ENCODE assay signal across 8 mouse cellular contexts in the genomic region with DNA sequence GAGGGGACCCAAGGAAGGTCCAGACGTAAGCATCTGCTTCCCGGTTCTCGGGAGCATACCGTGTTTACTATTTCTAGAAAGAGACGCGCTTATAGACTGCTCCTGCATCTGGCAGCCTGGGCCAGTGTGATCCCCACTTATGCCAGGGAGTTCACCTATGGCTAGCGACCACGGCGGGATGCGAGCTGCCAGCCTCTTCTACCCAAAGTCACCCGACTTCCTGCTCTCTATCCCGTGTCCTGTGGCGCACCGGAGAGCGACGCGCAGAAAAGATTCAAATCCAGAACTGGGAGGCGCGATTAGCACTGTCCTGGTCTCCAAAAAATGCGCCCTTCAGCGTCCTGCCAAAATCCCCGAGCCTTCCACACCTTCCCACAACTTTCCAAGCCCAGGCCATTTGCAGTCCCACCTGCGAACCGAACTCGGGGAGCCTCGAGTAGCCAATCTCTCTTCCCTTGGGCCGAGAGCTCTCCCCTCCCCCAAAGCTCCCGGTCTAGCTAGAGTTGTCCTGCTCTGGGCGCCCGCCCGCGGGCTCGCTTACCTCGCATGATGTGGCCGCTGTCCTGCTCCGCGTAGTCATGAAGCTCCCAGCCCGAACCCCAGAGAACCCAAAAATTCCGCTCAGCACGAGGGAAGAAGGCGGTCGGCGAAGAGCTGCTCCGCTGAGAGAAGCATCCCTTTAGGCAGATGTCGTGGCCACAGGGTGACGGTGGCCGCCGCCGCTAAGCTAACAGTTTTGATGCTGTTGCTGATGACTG. TPM values are rescaled to one million over a fixed set of nuclear protein-coding genes. Genes with fewer than 3 reads are reported as not detected.
DNase-seq lines count a peak whose midpoint lies in the region; ATAC-seq and TF ChIP-seq lines count a peak whose summit lies in the region.

No protein-coding gene starts in this region.

- H3K79me2 ChIP-seq in myocyte (ENCODE audit: control insufficient read depth, insufficient read depth), result no peaks in the 10 kb centered on the region

- H3K9ac ChIP-seq in intestine, postnatal 0 days (ENCODE audit: low read depth, low read length), result 0 out of 2 replicates have a peak overlapping the region, but pooled peaks have one; percentile 17
- H3K9ac ChIP-seq in limb, embryonic 14.5 days (ENCODE audit: low read depth, low read length, severe bottlenecking), result peak overlapping the region; percentile 44

- H3ac ChIP-seq in myocyte (ENCODE audit: control insufficient read depth, insufficient read length), result no peak overlapping the region

- no peaks in the 10 kb centered on the region for H3K36me3 ChIP-seq in intestine, postnatal 0 days (ENCODE audit: control insufficient read depth, insufficient read depth)
- H3K36me3 ChIP-seq in limb, embryonic 14.5 days (ENCODE audit: control insufficient read depth, insufficient read depth, low read length), result no peaks in the 10 kb centered on the region
- H3K36me3 ChIP-seq in myocyte (ENCODE audit: control insufficient read depth, insufficient read depth), result no peaks in the 10 kb centered on the region

- H3K27ac ChIP-seq in intestine, postnatal 0 days (ENCODE audit: low read depth, low read length), result no peak overlapping the region
- H3K27ac ChIP-seq in limb, embryonic 14.5 days (replicated peaks; ENCODE audit: low read depth, low read length), result no peak overlapping the region

- no peak for DNase-seq in cerebellum, adult 9-10 months
- DNase-seq in gastrocnemius, postnatal 10 days, result peak; percentile 29
- DNase-seq in limb, embryonic 14.5 days (ENCODE audit: low spot score), result peak; percentile 3
- peak; percentile 13 for DNase-seq in yolk sac, embryonic 10.5 days (ENCODE audit: low spot score)

- TF ChIP-seq POLR2A in limb, embryonic 14.5 days (IDR thresholded peaks at IDR 0.05; ENCODE audit: borderline replicate concordance, extremely low read depth, insufficient read depth, insufficient read length), result no peak
- no peak for TF ChIP-seq POLR2A in myocyte (IDR thresholded peaks at IDR 0.05; ENCODE audit: insufficient read length, low read depth)

- peak overlapping the region; percentile 85 for H3K4me2 ChIP-seq in intestine, postnatal 0 days (replicated peaks; ENCODE audit: low read depth)
- peak overlapping the region; percentile 94 for H3K4me2 ChIP-seq in limb, embryonic 14.5 days (replicated peaks; ENCODE audit: low read depth, low read length, severe bottlenecking)
- peak overlapping the region; percentile 90 for H3K4me2 ChIP-seq in myocyte (ENCODE audit: low read depth)

- TF ChIP-seq CTCF in intestine, postnatal 0 days (IDR thresholded peaks at IDR 0.05; ENCODE audit: low read depth), result no peak

- H3K4me1 ChIP-seq in intestine, postnatal 0 days (replicated peaks; ENCODE audit: control insufficient read depth, insufficient read depth, low read length), result peaks cover 4% of the 10 kb centered on the region; the same call in 1 of the 2 replicates
- H3K4me1 ChIP-seq in limb, embryonic 14.5 days (ENCODE audit: control insufficient read depth, insufficient read depth, low read length), result peaks cover 5% of the 10 kb centered on the region

- H3K4me3 ChIP-seq in intestine, postnatal 0 days (ENCODE audit: low read depth, low read length), result peak overlapping the region; percentile 48
- H3K4me3 ChIP-seq in limb, embryonic 14.5 days (replicated peaks; ENCODE audit: low read length), result peak overlapping the region; percentile 43
- H3K4me3 ChIP-seq in myocyte, result peak overlapping the region; percentile 26

- H3K27me3 ChIP-seq in intestine, postnatal 0 days (replicated peaks; ENCODE audit: control insufficient read depth, insufficient read depth, low read length), result peaks cover 18% of the 10 kb centered on the region
- peaks cover 30% of the 10 kb centered on the region for H3K27me3 ChIP-seq in limb, embryonic 14.5 days (ENCODE audit: control insufficient read depth, insufficient read depth, low read length)
- H3K27me3 ChIP-seq in myocyte (ENCODE audit: control insufficient read depth, insufficient read depth, insufficient read length), result no peaks in the 10 kb centered on the region

- WGBS in intestine, postnatal 0 days, result 2% methylated on average over 49 of the region's 49 CpGs
- 1% methylated on average over 49 of the region's 49 CpGs for WGBS in limb, embryonic 14.5 days

- no peaks in the 10 kb centered on the region for H3K9me3 ChIP-seq in intestine, postnatal 0 days (ENCODE audit: control insufficient read depth)
- no peaks in the 10 kb centered on the region for H3K9me3 ChIP-seq in limb, embryonic 14.5 days (ENCODE audit: control insufficient read depth, low read length)

- peak; percentile 57; the same call in 1 of the 2 replicates for ATAC-seq in cerebellum, adult (ENCODE audit: insufficient number of reproducible peaks, low FRiP score, low TSS enrichment)
- peak; percentile 31; the same call in 1 of the 2 replicates for ATAC-seq in common myeloid progenitor, adult 5-6 weeks (replicated peaks; ENCODE audit: low read depth, poor library complexity, severe bottlenecking)
- ATAC-seq in intestine, postnatal 0 days, result no peak; the same call in 1 of the 2 replicates
- peak; percentile 28; the same call in 1 of the 2 replicates for ATAC-seq in limb, embryonic 14.5 days (ENCODE audit: low FRiP score, low read depth)

TF ChIP-seq in myocyte, 11 proteins besides CTCF, POLR2A, EP300 and RAD21:
- TF ChIP-seq USF1 (IDR thresholded peaks at IDR 0.05; ENCODE audit: low read depth) (no peak), TCF12 (IDR thresholded peaks at IDR 0.05; ENCODE audit: insufficient read depth, poor library complexity, severe bottlenecking) (no peak), MYOG (IDR thresholded peaks at IDR 0.05; ENCODE audit: control insufficient read depth in 1 of 3, insufficient read depth in 1 of 3, insufficient read length in 2 of 3, low read depth in 2 of 3) (no peak), E2F4 (IDR thresholded peaks at IDR 0.05; ENCODE audit: insufficient read depth) (no peak), MYOD1 (IDR thresholded peaks at IDR 0.05; ENCODE audit: control insufficient read depth in 1 of 3, insufficient read length in 2 of 3, low read depth in 2 of 3) (no peak), MAX (IDR thresholded peaks at IDR 0.05; ENCODE audit: low read depth) (no peak), POLR2AphosphoS2 (IDR thresholded peaks at IDR 0.05; ENCODE audit: insufficient read length, low read depth) (no peak), TCF3 (IDR thresholded peaks at IDR 0.05; ENCODE audit: insufficient read length, low read depth) (no peak), SRF (IDR thresholded peaks at IDR 0.05; ENCODE audit: control insufficient read depth, insufficient read length, low read depth) (no peak), REST (IDR thresholded peaks at IDR 0.05; ENCODE audit: insufficient read depth, insufficient read length) (no peak), CEBPB (IDR thresholded peaks at IDR 0.05; ENCODE audit: insufficient read depth, poor library complexity, severe bottlenecking) (no peak)
TF ChIP-seq in myocyte: peak in this region for 0.

RNA-seq across cellular contexts. Expression of gene Rorb, which starts 0.8 kb away (rescaled TPM):
- not detected in 2 replicates for total RNA-seq in common myeloid progenitor, adult 5-6 weeks (2017)
- total RNA-seq in gastrocnemius, postnatal 10 days (2021), result under 1 TPM; 0.12 to 0.43 TPM
- polyA plus RNA-seq in intestine, postnatal 0 days (2015; fragmentation: Nextera tagmentation; extraction: Ambion mirVana), result 0.12 and 0.17 TPM in 2 replicates
- polyA plus RNA-seq in limb, embryonic 14.5 days (2012; rRNA removed), result 0.08 and 0.13 TPM in 2 replicates
- polyA plus RNA-seq in limb, embryonic 14.5 days (2014; fragmentation: Nextera tagmentation; extraction: Ambion mirVana), result 0.25 and 0.37 TPM in 2 replicates
- 0.10 TPM for polyA plus RNA-seq in myocyte (2012; fragmentation: generic; extraction: Trizol)
